8 mouse cellular contexts compared by ENCODE assay signal in the genomic region with DNA sequence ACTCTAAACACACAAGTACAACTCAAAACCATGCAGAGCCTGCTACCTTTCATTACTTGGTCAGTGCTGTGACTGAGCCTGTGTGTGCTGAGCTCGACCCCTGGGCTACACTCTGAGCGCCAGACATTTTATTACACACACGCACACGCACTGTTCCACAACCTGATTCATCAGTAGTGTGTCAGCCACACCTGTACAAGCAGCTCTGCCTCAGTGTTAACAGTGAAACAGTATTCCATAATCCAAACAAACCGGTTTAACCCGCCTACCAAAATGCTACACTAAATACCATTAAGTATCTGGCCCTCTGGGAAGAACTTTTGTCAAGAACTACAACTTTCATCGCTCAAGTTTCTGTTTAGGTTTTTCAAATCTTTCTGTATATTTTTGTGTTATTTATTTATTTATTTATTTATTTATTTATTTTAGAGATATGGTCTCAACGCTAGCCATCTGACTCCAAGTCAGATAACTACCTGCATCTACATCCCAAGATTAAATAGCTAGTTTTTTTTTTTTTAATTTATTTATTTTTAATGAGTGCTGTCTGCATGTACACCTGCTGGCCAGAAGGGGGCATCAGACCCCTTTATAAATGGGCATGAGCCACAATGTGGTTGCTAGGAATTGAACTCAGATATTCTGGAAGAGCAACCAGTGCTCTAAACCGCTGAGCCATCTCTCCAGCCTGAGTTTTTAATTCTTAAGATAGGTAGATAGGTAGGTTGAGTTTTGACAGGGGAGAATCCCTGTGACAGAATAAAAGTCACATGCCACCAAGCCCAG. TPM values are rescaled to one million over a fixed set of nuclear protein-coding genes. Genes with fewer than 3 reads are reported as not detected.
DNase-seq lines count a peak whose midpoint lies in the region; ATAC-seq lines count a peak whose summit lies in the region.

No protein-coding gene starts in this region.

- H3K27ac ChIP-seq in forebrain, embryonic 14.5 days (ENCODE audit: low read depth, low read length) = no peak overlapping the region
- no peak overlapping the region for H3K27ac ChIP-seq in forebrain, embryonic 15.5 days (replicated peaks)

- DNase-seq in forebrain, embryonic 14.5 days (ENCODE audit: low spot score) = peak; percentile 56
- DNase-seq in right cerebral cortex, postnatal 14 days = peak; percentile 24
- DNase-seq in right cerebral cortex, postnatal 10 days (ENCODE audit: low spot score in 2 of 2) = no peak
- DNase-seq in cerebellum, postnatal 36 days = peak; percentile 38 to 41
- DNase-seq in kidney, postnatal 36 days = peak; percentile 26 to 67
- DNase-seq in thymus, postnatal 14 days = peak; percentile 46
- DNase-seq in urinary bladder, postnatal 10 days (ENCODE audit: low spot score) = no peak

- no peaks in the 10 kb centered on the region for H3K9me3 ChIP-seq in forebrain, embryonic 14.5 days (replicated peaks; ENCODE audit: control insufficient read depth, low read length)
- no peaks in the 10 kb centered on the region for H3K9me3 ChIP-seq in forebrain, embryonic 15.5 days

- H3K9ac ChIP-seq in forebrain, embryonic 14.5 days (ENCODE audit: low read length) = no peak overlapping the region
- no peak overlapping the region for H3K9ac ChIP-seq in forebrain, embryonic 15.5 days (replicated peaks)

- H3K4me1 ChIP-seq in forebrain, embryonic 14.5 days (ENCODE audit: control insufficient read depth, insufficient read depth, low read length) = no peaks in the 10 kb centered on the region
- peaks cover 7% of the 10 kb centered on the region for H3K4me1 ChIP-seq in forebrain, embryonic 15.5 days

- no peaks in the 10 kb centered on the region for H3K27me3 ChIP-seq in forebrain, embryonic 14.5 days (replicated peaks; ENCODE audit: control insufficient read depth, insufficient read depth, low read length)
- no peaks in the 10 kb centered on the region for H3K27me3 ChIP-seq in forebrain, embryonic 15.5 days

- no peak overlapping the region for H3K4me3 ChIP-seq in forebrain, embryonic 14.5 days (ENCODE audit: low read depth, low read length)
- H3K4me3 ChIP-seq in forebrain, embryonic 15.5 days = no peak overlapping the region

- H3K4me2 ChIP-seq in forebrain, embryonic 14.5 days (ENCODE audit: low read length) = no peak overlapping the region
- H3K4me2 ChIP-seq in forebrain, embryonic 15.5 days (replicated peaks) = no peak overlapping the region

- no peaks in the 10 kb centered on the region for H3K36me3 ChIP-seq in forebrain, embryonic 14.5 days (ENCODE audit: control insufficient read depth, insufficient read depth, low read length)
- no peaks in the 10 kb centered on the region for H3K36me3 ChIP-seq in forebrain, embryonic 15.5 days

- ATAC-seq in forebrain, embryonic 14.5 days = no peak
- no peak for ATAC-seq in forebrain, embryonic 15.5 days (replicated peaks)

- 71% methylated on average over 9 of the region's 9 CpGs for WGBS in forebrain, embryonic 14.5 days
- 68% methylated on average over 9 of the region's 9 CpGs for WGBS in forebrain, embryonic 15.5 days

RNA-seq across cellular contexts. Expression of gene Smyd3, which starts 11.1 kb away (rescaled TPM):
- 18.2 and 26.1 TPM in 2 replicates for polyA plus RNA-seq in forebrain, embryonic 14.5 days (2014; fragmentation: Nextera tagmentation; extraction: Ambion mirVana)
- 23.9 and 25.8 TPM in 2 replicates for polyA plus RNA-seq in forebrain, embryonic 15.5 days (2015; fragmentation: Nextera tagmentation; extraction: Ambion mirVana)

RNA-seq across cellular contexts. Expression of gene Tfb2m, which starts 39.3 kb away (rescaled TPM):
- polyA plus RNA-seq in forebrain, embryonic 14.5 days (2014; fragmentation: Nextera tagmentation; extraction: Ambion mirVana) = 37.2 and 45.7 TPM in 2 replicates
- 37.9 and 39.4 TPM in 2 replicates for polyA plus RNA-seq in forebrain, embryonic 15.5 days (2015; fragmentation: Nextera tagmentation; extraction: Ambion mirVana)

RNA-seq across cellular contexts. Expression of gene Cnst, which starts 39.4 kb away (rescaled TPM):
- 23.3 and 28.1 TPM in 2 replicates for polyA plus RNA-seq in forebrain, embryonic 14.5 days (2014; fragmentation: Nextera tagmentation; extraction: Ambion mirVana)
- polyA plus RNA-seq in forebrain, embryonic 15.5 days (2015; fragmentation: Nextera tagmentation; extraction: Ambion mirVana) = 29.9 and 32.1 TPM in 2 replicates

Comparison
In these comparisons a context has a peak if more than half of its experiments do, and no peak if none do; other contexts are left out.
1. DNase-seq: peak in forebrain, embryonic 14.5 days (single experiment), right cerebral cortex, postnatal 14 days (single experiment), cerebellum, postnatal 36 days (2 of 2), kidney, postnatal 36 days (2 of 2) and thymus, postnatal 14 days (single experiment); none in right cerebral cortex, postnatal 10 days (0 of 2) and urinary bladder, postnatal 10 days (single experiment).